Mouse (Mus musculus) urinary bladder, adult 18-20 months (tissue): Measurements from ENCODE around the gene Metap1d.

Source experiments
- DNase-seq, 2 experiments: peaks; one replicate each; pipeline ENCODE4 v3.0.0; 2022; ENCODE audit warnings: low spot score in 2 of 2, mixed read lengths in 2 of 2

The Metap1d gene

GRCm38 (mm10) chr2:71453161-71453916 is at the start of gene Metap1d:
Metap1d (plus strand) TSS chr2:71453276.
- peak; percentile 91 to 93 for DNase-seq

- no peak for DNase-seq
Observed at GRCm38 (mm10) chr2:71405613-71406012, 47.5 kb upstream of the Metap1d start.

- DNase-seq, result no peak
Observed at GRCm38 (mm10) chr2:71418760-71419280, 34.3 kb upstream of the Metap1d start.

- no peak for DNase-seq
Observed at GRCm38 (mm10) chr2:71419408-71419807, 33.7 kb upstream of the Metap1d start.

- no peak for DNase-seq
Observed at GRCm38 (mm10) chr2:71420895-71421425, 32.1 kb upstream of the Metap1d start.

GRCm38 (mm10) chr2:71424545-71424944 is 28.5 kb upstream of the Metap1d start:
- no peak for DNase-seq

GRCm38 (mm10) chr2:71435440-71435839 is 17.6 kb upstream of the Metap1d start:
- DNase-seq, result no peak

GRCm38 (mm10) chr2:71443376-71443775 is 9.7 kb upstream of the Metap1d start:
- DNase-seq, result no peak

- no peak for DNase-seq
Observed at GRCm38 (mm10) chr2:71445536-71446196, 7.4 kb upstream of the Metap1d start.

GRCm38 (mm10) chr2:71449604-71450003 is 3.5 kb upstream of the Metap1d start:
- no peak for DNase-seq

- DNase-seq, result no peak
Observed at GRCm38 (mm10) chr2:71451761-71452160, 1.3 kb upstream of the Metap1d start.

- no peak for DNase-seq
Observed at GRCm38 (mm10) chr2:71453917-71454260, 813 bp downstream of the Metap1d start.

- no peak for DNase-seq
Observed at GRCm38 (mm10) chr2:71458624-71459023, 5.5 kb downstream of the Metap1d start.

- DNase-seq, result no peak
Observed at GRCm38 (mm10) chr2:71459659-71460058, 6.6 kb downstream of the Metap1d start.

- no peak for DNase-seq
Observed at GRCm38 (mm10) chr2:71461139-71461538, 8.1 kb downstream of the Metap1d start.

GRCm38 (mm10) chr2:71461589-71461988 is 8.5 kb downstream of the Metap1d start:
- no peak for DNase-seq

- DNase-seq, result no peak
Observed at GRCm38 (mm10) chr2:71462066-71462465, 9.0 kb downstream of the Metap1d start.

- DNase-seq, result no peak
Observed at GRCm38 (mm10) chr2:71462553-71462952, 9.5 kb downstream of the Metap1d start.

GRCm38 (mm10) chr2:71466103-71466502 is 13.0 kb downstream of the Metap1d start:
- no peak for DNase-seq

- no peak for DNase-seq
Observed at GRCm38 (mm10) chr2:71466861-71467450, 13.9 kb downstream of the Metap1d start.

GRCm38 (mm10) chr2:71471094-71471493 is 18.0 kb downstream of the Metap1d start:
- no peak for DNase-seq

- DNase-seq, result no peak
Observed at GRCm38 (mm10) chr2:71473830-71474229, 20.8 kb downstream of the Metap1d start.
